Mouse (Mus musculus) effector memory CD4-positive, alpha-beta T cell, adult 7 months (primary cell): ENCODE results near the gene Fcer1g. TPM values are rescaled to one million over a fixed set of nuclear protein-coding genes. Genes with fewer than 3 reads are reported as not detected.

Experiments used
- polyA plus RNA-seq: library from polyadenylated mRNA; unstranded; fragments of 100-300 nt; shearing (Covaris generic); gene quantifications from one replicate; pipeline ENCODE4 v1.2.1, GENCODE M21; 2017

Fcer1g gene
- polyA plus RNA-seq = not detected

DNA sequence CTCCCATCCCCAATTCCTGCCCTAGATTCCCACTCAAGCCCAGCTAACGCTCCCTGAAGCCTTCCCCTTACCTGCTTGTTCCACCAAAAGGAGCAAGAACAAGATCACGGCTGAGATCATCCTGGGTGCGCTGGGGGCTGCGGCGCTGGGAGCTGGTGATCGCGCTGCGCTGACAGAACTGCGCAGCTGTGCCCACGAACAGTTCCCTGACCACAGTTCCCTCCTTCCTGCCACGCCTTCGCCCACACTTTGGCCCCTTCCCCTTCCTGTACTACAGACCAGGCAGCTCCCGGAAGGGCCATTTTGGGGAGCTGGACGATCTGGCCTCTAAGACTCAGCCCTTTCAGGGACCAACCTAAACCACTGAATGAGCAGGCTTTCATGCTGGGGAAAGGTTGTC is at the start of gene Fcer1g:
Gene Fcer1g (minus strand): TSS at position 240 of the 400 bp plus-strand sequence.

GRCm38 (mm10) chr1:171280916-171281527 is 46.9 kb upstream of the Fcer1g start, which contains the start of gene Ppox:
Gene Ppox, minus strand, starts transcription at chr1:171281186.

GRCm38 (mm10) chr1:171269848-171270572 is 35.8 kb upstream of the Fcer1g start, which contains the start of gene B4galt3:
Gene B4galt3, plus strand, starts transcription at chr1:171270328.

DNA sequence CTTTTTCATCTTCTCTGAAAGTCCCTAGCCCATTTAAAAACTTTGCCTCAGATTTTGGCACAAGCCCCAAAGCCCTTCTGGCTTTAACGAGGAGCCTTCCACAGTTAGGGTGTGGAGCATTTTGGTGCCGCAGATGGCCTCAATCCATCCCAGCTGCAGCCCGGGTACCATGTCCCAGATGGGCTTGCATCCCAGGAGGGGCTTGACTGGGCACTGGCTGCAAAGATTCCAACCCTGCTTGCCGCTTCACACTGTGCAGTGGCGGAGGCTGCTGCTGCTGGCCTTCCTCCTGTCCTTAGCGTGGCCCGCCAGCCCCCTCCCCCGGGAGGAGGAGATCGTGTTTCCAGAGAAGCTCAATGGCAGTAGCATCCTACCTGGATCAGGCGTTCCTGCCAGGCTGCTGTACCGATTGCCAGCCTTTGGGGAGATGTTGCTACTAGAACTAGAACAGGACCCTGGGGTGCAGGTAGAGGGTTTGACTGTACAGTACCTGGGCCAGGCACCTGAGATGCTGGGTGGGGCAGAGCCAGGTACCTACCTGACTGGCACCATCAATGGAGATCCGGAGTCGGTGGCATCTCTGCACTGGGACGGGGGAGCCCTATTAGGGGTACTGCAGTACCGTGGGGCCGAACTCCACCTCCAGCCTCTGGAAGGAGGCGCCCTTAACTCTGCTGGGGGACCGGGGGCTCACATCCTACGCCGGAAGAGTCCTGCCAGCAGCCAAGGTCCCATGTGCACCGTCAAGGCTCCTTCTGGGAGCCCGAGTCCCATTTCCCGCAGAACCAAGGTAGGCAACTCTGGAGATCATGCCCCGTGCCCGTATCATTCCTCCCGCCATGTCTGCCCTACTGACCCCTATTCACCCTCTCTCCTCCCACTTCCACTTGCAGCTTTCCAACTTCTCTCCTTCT is 16.8 kb upstream of the Fcer1g start, which contains the start of gene Ndufs2:
Gene Ndufs2 (minus strand): TSS at position 709 of the 914 bp plus-strand sequence.

GRCm38 (mm10) chr1:171249913-171250600 is 15.9 kb upstream of the Fcer1g start, which contains the start of gene Adamts4:
Gene Adamts4, plus strand, starts transcription at chr1:171250421.

DNA sequence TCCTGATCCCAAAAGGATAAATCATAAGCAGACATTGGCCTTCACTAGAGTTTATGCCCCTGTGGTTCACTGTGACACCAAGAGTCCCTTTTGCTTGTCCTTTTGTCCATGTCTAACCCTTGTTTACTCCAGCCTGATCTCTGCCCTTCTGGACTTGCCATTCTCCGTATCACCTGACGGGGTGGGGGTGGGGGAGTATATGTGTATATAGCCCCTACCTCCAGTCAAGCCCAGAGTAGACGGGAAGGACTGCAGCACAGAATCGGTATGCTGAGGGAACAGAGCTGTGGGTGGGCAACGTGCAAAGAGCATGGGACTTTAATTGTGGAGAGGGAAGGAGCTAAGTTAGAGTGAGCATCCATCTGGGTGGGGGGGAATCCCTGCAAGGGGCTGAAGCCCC is 9.3 kb downstream of the Fcer1g start, which contains the start of gene Apoa2:
Gene Apoa2 (plus strand): TSS at position 198 of the 400 bp plus-strand sequence.

GRCm38 (mm10) chr1:171222238-171223155 is 11.7 kb downstream of the Fcer1g start, which contains the start of gene Tomm40l:
Gene Tomm40l, minus strand, starts transcription at chr1:171222514.

GRCm38 (mm10) chr1:171213801-171214496 is 20.2 kb downstream of the Fcer1g start, which contains the start of gene Nr1i3:
Gene Nr1i3, plus strand, starts transcription at chr1:171213970.

DNA sequence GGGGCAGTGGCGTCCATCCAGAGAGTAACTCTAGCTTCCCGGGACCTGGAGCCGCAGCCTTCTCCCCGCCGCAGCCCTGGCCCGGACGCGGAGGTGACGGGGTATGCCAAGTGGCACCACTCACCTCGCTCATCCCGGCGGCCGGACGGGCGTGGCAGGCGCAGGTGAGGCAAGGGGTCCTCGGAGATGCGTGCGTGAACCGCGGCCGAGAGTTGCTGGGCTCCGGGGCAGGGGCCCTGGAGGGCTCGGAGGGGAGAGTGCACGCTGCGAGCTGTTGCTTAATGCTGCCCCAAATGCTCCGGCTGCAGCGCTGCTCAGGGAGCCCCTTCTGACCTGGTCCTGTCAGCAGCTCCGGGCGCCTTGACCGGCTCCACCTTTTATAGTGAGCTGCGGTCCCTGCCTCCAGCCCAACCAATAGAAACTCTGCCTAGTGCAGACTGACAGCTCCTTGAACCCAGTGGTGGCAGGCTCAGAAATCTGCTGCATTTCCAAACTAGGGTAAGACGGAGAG is 38.2 kb downstream of the Fcer1g start, which contains the start of gene Pcp4l1:
Gene Pcp4l1 (minus strand): TSS at position 382 of the 511 bp plus-strand sequence.

Other genes starting within 250 kb of the Fcer1g start
- gene Fcgr4, start 215.4 kb downstream of the Fcer1g start, polyA plus RNA-seq = 0.71 TPM
- 1.1 TPM for gene Fcgr3, start 169.4 kb downstream of the Fcer1g start, polyA plus RNA-seq
- gene Cfap126, start 120.4 kb downstream of the Fcer1g start, polyA plus RNA-seq = 2.8 TPM
- 112 TPM for gene Sdhc, start 83.8 kb downstream of the Fcer1g start, polyA plus RNA-seq
- gene Mpz, start 83.7 kb downstream of the Fcer1g start, polyA plus RNA-seq = not detected
- not detected for gene Pcp4l1, start 38.1 kb downstream of the Fcer1g start, polyA plus RNA-seq
- gene Nr1i3, start 20.4 kb downstream of the Fcer1g start, polyA plus RNA-seq = 0.15 TPM
- 26.0 TPM for gene Tomm40l, start 11.9 kb downstream of the Fcer1g start, polyA plus RNA-seq
- not detected for gene Apoa2, start 9.3 kb downstream of the Fcer1g start, polyA plus RNA-seq
- 0.69 TPM for gene Adamts4, start 16.1 kb upstream of the Fcer1g start, polyA plus RNA-seq
- gene Ndufs2, start 17.0 kb upstream of the Fcer1g start, polyA plus RNA-seq = 99.2 TPM
- gene B4galt3, start 36.0 kb upstream of the Fcer1g start, polyA plus RNA-seq = 44.1 TPM
- gene Ppox, start 46.8 kb upstream of the Fcer1g start, polyA plus RNA-seq = 62.5 TPM
- 51.2 TPM for gene Usp21, start 53.6 kb upstream of the Fcer1g start, polyA plus RNA-seq
- gene Ufc1, start 60.7 kb upstream of the Fcer1g start, polyA plus RNA-seq = 55.5 TPM
- gene Dedd, start 94.8 kb upstream of the Fcer1g start, polyA plus RNA-seq = 28.1 TPM
- 26.6 TPM for gene Nit1, start 111.3 kb upstream of the Fcer1g start, polyA plus RNA-seq
- 113 TPM for gene Pfdn2, start 111.3 kb upstream of the Fcer1g start, polyA plus RNA-seq
- not detected for gene Klhdc9, start 126.4 kb upstream of the Fcer1g start, polyA plus RNA-seq
- gene Nectin4, start 135.7 kb upstream of the Fcer1g start, polyA plus RNA-seq = 0.24 TPM
- 148 TPM for gene Arhgap30, start 154.6 kb upstream of the Fcer1g start, polyA plus RNA-seq
- 56.8 TPM for gene Usf1, start 176.9 kb upstream of the Fcer1g start, polyA plus RNA-seq
- not detected for gene Tstd1, start 184.5 kb upstream of the Fcer1g start, polyA plus RNA-seq
- gene F11r, start 203.2 kb upstream of the Fcer1g start, polyA plus RNA-seq = 0.56 TPM